Mouse (Mus musculus) neural tube, embryonic 10.5 days (tissue): ENCODE measurements around the gene Tpra1.

Experiments used
- DNase-seq: peaks from one replicate; pipeline ENCODE4 v3.0.0-alpha.2; 2017; ENCODE audit warnings: low spot score; ENCODE audit errors: extremely low spot score

The Tpra1 gene

DNA sequence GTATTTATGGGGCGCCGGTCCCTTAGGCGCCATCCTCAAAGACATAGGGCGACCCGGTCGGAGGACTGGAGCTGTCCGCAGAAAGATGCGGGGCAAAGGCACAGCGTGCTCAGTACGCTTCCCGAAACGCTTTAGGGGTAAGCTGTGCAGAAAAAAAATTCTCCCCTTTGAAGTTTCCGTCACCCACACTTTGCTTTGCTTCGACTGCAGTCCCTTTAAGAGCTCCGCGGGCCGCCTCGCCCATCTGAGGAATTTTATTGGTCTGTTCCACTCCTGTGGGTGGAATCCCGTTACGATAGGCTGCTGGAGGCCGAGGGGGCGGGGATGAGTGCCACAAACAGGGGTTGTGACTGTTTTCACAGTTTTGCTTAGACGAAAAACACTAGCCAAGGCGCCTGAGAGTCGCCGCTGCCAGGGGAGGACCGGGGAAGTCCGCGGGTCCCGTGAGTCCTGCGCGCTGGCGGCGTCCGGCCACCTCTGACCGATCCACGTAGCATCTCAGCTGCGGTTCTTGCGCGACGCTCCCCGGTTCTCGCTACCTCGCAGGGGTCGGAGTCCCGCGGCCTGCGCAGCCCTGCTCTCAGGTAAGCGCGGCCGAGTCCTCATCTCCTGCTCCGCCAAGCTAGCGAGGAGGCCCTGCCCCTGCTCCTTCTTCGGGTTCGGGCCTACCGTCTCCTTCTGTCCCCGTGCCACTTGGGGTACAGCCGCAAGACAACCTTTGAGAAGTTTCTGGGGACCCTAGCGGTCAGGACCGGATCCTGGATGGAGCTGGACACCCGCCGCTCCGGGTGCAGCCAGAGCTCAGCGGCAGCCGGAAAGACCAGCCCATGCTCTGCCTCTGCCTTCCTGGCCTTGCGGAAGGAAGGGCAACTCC lies at the start of gene Tpra1:
Gene Tpra1, plus strand, starts transcription at position 305 of the 874 bp plus-strand sequence.
- peak; percentile 90 for DNase-seq

DNA sequence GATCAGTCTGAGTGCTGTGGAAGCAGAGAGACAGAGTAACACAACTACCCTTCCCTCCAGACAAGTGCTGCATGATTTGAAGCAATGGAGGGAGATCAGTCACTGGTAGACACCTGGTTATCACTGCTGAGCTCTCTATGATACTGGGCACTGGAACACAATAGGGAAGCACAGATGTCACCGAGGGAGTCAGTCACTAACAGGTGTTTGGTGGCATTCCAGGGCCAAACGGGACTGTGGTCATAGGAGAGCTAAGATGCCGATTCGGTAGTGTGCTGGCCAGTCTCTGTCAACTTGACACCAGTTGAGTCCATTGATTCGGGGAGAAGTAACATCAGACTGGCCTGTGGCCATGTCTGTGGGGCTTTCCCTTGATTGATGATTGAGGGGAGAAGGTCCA lies 47.5 kb upstream of the Tpra1 start:
- no peak for DNase-seq

DNA sequence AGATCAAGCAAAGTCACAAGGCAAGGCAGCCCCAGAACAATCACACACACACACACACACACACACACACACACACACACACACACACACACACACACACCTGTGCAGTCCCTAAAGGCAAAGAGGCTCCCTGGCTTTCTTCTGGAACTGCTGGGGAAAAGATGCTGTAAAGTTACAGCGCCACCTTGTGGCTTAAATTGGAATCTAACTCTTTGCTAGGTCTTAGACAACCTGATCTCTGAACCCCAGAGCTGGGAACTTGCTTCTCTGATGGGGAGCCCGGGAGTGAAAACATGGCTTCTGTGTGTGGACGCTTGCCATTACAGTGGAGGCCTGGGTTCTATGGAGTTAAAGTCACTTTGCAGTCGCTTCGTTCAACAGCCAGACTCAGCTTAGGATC lies 46.4 kb upstream of the Tpra1 start:
- peak; percentile 65 for DNase-seq

DNA sequence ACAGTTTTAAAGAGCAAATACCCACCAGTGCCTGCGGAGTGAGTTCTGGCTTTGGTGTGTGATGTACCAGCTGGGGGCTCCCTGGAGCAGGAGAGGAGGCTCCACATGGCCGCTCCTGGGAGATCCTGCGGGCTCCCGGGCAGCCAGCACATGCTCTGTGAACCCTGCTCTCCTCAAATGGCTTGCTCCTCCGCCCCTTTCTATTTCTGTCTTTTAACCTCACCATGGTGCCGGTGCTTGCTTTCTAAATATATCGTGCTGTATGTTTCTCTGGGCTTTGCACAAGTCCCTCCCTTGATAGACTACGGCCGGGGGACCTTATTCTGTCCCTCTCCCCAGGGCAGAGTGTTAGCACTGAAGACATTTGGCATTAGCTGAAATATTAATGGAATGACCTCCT lies 44.8 kb upstream of the Tpra1 start:
- DNase-seq = no peak

DNA sequence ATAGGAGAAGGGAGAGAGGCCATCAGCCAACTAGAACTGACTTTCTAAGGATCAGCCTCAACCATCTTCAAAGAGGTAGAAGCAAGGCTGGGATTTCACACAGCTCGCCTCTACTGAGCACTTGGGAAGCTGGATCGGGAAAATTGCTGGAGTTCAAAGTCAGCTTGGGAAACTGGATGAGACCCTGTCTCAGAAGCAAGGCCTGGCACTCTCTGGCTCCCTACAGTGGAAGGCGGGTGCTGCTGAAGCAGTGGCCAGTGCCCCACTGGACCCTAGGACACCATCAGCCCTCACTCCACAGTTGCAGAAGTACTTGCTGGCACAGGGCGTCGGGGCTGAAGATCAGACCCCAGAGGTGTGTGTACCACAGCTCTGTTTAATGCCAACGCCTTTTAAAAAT lies 44.2 kb upstream of the Tpra1 start:
- no peak for DNase-seq

DNA sequence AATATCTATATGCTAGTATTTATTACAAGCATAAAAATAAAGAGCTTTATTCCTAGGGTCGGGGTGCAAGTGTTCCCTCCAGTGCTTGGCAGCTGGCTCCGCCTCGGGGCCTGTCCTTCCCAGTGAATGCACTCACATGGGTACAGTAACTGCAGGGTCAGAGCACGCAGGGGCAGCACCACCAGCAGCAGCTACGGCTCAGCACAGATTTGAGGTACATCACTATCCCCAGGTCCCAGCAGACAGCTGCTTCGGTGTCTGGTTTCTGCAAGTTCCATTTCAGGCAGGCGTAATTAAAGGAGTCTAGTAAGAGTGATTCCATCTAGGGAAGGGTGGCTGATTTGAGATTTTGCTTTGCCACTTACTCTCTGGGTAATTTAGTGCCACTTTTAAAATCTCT lies 43.7 kb upstream of the Tpra1 start:
- no peak for DNase-seq

DNA sequence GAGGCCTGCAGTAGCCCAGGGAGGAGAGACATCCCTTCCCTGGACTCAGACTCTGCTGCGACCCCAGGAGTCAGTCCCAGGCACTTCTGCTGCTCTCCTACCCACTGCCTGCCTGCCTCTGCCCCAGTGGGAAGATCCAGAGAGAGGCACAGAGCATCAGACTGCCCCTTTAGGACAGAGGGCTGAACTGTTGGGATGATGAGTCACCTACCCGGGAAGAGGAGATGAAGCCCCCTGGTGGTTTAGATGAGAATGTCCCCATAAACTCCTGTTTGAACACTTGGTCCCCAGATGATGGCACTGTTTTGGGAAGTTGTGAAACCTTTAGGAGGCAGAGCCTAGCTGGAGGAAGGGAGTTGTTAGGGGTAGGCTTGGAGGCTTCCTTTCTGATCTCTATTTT lies 41.1 kb upstream of the Tpra1 start:
- no peak for DNase-seq

DNA sequence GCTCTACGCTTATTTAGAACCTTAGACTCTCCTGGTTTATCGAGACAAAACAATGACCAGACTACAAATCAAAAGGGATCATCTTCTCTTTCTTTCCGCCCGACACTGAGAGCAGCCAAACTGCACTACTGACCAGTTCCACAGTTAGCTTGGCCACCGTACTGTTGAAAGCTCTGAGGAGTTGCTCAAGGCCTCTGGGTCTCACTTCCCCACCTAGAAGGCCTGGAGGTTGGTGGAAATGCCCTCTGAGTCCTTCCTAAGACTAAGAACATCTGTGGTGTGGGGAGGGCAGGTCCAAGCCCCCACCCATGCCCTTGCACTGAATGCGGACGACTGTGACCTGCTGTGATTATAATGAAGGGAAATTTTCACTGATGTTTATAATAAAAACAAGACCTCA lies 36.3 kb upstream of the Tpra1 start:
- no peak for DNase-seq

DNA sequence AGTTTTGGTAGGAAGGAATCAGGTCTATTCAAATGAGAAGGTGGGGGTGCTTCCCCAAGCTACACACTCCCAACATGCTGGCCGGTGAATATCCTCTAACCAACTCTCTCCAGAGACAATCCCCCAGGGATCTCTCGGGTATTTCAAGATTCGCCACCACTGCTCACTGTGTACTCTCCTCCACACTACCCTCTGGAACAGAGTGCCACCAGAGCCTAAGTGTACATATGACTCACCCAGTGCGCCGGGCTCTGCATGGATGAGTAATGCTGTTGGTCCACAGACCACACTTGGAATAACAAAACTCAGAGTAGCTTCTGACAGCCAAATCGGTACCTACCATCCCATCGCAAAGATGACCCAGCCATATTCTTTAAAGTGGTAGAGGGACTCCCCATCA lies 32.6 kb upstream of the Tpra1 start:
- no peak for DNase-seq

DNA sequence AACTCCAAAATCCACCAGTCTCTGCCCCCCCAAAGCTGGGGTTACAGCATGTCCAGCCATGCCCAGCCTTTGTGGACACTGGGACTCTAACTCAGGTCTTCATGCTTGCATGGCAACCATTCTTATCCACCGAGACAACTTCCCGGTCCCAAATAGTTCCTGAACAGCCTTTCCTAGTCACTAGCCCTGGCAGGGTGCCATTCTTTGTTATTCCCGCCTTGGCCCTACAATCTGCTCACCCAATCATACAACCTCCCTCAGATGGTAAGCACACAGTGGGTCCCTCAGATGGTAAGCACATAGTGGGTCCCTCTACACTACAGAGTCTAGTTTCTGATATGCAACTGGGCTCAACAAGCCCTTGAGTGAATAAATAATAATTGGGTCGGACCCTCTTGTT lies 31.5 kb upstream of the Tpra1 start:
- DNase-seq = no peak

DNA sequence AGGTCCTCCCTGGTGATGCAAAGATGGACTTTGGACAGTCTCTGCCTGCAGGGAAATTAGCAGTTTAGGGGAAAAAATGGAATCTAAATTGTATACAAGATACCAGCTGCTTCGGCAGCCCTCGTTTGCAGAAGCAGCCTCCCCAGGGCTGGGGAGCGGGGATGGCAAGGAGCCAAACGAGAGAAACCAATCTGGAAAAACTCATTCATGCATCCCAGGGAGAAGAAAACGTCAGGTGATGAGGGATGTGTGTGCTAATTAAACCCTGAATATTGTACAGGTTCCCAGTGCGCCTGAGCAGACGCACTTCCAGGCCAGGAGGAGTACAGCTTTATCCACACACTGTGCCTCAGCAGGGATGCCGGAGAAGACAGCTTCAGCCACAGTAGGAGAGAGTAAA lies 30.5 kb upstream of the Tpra1 start:
- no peak for DNase-seq

DNA sequence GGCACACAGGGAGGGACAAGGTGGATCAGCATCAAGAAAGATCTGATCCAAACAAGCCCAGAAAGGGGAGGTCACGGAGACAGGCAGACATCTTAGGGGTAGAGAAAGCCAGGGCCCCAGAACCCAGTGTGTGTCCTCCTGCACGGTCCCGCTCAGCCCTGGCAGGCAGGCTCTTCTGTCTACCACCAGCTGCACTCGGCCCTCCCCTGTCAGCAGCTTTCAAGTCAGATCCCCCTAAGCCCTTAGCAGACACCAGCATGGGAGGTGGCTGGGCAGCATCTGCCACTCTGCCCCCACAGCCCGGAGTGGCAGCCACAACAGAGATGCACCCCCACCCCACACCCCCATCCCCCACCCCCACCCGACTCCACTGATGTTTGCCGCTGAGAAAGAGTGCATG lies 29.2 kb upstream of the Tpra1 start:
- no peak for DNase-seq

DNA sequence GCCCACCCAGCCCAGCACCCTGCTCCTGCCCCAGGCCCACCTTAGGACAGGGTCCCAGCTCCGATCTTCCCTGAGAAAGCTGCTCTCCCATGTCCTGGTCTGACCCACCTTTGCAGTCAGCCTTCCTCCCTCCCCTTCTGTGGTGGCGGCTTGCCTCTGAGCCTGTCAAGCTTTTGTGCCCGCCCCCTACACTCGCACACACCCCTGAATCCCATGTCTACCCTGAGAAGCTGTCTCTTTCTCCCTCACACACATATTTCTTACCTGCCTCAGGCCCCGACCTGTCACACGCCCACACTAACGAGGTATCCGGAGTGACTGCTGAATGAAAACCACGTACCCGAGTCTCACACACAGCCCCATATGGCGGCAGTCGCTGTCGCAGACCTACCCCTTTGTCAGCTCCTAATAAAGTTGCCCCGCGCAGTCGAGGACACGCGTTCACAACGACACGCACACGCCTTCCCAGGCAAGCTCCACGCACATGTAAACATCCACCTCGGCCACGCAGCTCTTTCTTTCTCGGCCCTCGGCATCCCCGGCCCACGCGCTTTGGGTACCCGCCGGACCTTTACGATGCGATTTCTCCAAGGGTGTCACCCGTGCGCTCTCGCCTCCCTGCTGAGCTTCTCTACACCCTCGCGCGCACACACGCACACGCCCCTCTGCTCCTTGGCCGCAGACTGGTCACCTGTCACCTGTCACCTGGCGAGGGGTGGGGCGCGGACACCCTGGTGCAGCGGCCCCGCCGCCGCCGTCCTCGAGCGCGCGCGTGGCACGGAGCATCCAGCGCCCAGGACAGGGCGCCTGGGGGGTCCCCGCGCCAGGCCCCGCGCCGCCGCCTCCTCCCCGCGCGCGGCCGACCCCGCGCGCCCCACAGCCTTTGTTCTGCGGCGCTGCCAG lies 27.8 kb upstream of the Tpra1 start:
- DNase-seq = peak; percentile 51

DNA sequence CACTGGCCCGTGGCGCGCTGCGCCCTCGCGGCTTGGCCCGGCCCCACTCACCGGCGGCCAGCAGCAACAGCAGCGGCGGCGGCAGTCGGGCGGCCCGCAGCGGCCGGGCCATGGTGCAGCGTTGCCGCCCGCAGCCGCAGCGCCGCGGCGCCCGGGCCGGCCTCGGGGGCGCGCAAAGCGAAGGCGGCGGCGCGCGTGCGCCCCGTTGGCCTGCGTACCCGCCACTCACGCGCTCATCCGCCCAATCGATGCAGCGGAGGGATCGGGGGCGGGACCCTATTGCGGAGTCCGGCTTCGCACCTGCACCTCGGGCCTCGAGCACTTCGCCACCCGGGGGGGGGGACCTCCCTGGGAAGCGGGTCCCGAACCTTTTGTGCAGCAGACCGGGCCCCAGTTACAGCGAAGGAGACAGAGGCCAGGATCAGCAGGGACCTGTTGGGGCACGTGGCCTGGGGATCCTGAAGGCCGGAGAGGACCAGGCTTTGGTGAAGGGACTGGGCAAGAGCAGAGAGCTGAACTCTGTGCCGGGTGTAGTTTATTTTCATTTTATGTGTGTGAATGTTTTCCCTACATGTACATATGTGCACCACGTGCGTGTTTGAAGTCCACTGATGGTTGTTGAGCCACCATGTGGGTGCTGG lies 27.1 kb upstream of the Tpra1 start, which contains the start of gene Podxl2:
Gene Podxl2, minus strand, starts transcription at position 177 of the 641 bp plus-strand sequence.
- DNase-seq = peak; percentile 85

DNA sequence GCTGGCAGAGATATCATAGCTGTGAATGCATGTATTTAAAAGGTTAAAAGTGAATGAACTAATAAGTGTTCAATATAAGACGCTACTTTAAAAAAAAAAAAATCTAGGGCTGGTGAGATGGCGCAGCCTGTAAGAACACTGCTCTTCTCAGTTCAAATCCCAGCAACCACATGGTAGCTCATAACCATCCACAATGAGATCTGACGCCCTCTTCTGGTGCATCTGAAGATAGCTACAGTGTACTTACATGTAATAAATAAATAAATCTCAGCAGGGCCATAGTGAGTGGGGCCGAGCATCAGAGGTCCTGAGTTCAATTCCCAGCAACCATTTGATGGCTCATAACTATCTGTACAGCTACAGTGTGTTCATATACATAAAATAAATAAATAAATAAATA lies 22.6 kb upstream of the Tpra1 start:
- DNase-seq = no peak

DNA sequence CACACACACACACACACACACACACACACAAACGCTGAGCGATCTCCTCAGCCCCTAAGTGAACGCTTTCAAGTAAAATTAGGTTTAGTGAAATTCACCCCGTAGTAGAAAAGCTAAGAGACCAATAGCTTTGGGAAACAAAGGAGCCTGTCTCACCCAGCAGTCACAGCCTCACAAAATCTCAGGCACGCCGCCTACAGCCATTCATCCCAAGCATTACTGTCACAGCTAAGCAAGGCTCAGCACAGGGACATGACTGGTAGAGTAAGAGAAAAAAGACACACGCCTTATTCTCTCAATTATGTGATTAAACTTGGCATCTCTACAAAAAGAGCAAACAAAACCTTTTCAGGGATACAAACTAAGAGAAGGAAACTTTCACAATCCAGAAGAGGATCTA lies 20.7 kb upstream of the Tpra1 start:
- no peak for DNase-seq

DNA sequence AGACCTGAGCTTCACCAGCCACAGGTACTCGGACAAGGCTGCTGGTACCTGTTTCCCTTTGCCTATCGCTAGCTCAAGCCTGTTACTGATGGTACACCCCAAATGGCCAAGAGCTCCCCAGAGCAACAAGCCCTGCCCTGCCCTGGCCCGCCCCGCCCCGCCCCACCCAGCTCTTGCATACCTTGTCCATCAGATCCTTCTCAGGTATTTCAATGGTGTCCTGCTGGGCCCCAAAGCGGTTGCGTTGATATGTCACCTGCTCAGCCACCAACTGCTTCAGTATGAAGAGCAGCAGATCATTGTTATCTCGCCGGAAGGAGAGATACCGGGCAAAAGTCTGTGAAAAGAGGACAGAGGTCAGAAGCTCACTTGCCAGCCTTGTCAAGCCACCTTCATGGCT lies 17.9 kb upstream of the Tpra1 start:
- no peak for DNase-seq

DNA sequence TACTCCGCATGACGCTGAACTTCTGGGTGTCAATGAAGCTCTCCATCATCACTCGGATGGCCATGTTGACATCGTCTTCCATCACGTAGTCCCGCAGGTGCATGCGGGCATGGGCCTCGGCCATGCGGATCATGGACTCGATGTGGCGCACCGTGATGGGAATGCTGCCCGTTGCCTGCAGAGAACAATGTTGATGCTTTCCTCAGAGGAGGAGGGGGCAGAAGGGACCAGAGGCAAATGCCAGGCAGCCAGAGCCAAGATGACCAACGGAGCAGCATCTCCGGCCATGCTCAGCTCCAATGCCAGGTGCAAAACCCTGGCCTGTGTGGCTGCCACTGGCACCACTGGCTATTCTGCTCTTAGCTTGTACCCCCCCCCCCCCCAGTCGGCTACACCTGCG lies 17.4 kb upstream of the Tpra1 start:
- no peak for DNase-seq

DNA sequence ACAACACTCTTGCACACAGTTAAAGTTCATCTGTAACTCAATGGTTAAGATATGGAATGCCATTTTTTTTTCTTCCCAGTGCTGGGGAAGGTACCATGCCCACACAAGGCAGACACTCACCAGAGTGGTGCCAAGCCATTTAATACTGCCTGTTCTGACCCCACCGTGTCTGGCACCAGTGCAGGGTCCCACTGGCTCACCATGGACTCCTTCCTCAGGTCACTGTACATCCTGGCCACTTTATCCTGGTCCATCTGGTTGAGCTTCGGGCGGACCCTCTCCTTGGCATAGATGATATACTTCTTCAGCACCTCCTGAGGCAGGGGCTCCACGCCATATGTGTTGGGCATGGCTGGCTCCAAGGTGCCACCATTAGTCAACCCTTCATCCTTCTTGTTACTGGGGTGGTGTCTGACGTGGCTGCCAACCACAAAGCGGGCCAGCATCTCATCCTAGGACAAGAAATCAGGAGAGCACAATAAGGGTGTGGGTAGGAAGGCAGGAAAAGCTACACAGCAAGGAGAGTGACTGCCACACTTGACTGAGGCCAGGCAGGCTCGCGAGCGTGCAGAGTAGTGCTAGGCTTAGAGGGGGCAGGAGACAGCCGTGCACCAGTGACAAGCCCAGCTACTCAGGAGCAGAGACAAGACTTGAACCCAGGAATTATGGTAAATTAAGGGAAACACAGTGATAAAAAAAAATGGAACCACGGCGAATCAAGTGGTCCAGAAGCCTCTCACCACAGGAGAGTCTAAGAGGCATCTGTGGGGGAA lies 16.2 kb upstream of the Tpra1 start:
- no peak for DNase-seq

DNA sequence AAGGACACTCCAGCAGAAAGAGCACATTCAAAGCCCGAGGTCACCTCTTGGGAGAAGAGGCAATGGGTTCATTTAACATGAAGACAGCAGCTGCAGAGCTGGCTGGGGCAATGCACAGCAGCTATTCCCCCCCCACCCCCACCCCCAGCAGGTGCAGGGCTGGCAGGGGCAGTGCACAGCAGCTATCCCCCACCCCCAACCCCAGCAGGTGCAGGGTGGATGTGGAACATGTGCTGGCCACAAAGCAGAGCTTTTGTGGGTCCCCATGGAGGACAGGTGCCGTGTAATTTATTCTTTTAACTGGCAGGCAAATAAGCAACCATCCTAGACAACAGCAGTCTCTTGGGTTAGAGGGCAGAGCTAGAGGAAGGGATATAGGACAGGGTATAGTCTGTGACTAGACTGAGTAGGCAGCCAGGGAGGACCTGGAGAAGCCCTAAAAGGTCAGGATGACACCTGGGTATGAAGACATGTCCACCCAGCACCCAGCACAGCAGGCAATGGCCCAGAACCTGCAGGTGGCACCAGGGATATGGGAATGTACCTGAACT lies 15.6 kb upstream of the Tpra1 start:
- DNase-seq = no peak
